Mouse (Mus musculus): ENCODE results near the gene Ndufv2.

DNA sequence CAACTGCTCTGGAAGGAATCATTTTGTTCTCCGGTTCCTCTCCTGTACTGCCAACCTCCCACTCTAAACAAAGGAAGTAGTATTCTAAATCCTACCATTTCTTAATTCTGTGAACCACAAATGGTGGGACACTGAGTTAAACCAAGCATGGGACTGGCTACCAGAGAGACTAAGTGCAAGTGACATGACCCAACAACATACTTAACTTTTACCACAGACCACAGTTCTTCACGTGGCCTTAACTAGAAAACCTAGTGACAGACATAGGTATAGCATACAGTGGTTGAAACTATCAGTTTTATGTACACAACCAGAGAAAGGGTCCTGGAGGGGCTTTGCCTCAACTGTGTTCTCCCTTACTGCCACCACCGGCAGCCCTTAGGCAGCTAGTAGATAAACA lies 8.7 kb downstream of the Ndufv2 start:
- TF ChIP-seq EP300 (IDR thresholded peaks at IDR 0.05; ENCODE audit: low read depth) (no peak), CTCF (IDR thresholded peaks at IDR 0.05; ENCODE audit: low read depth) (no peak)

All from liver, embryonic 14.5 days (tissue).